Mouse (Mus musculus) liver, embryonic 12.5 days (tissue): ENCODE measurements at regions not wholly inside any gene's neighbourhood (a gene's known extent, or its start where the extent isn't known, plus 50 kb on each side); places are given as distances from the start of the nearest gene placed in this dataset.

Experiments used
- ATAC-seq: fragments of 200-750 bp; cut with Nextera tagmentation; 2 replicates; pipeline ENCODE4 v1.8.0; 2017; ENCODE audit warnings: moderate number of reproducible peaks, mild to moderate bottlenecking, moderate library complexity
- H3K27ac ChIP-seq: fragments of 300-500 bp; sonication (generic); 2 replicates; pipeline ENCODE4 v1.5.1; 2016; ENCODE audit warnings: mild to moderate bottlenecking
- H3K27me3 ChIP-seq: fragments of 300-500 bp; sonication (generic); replicated peaks from 2 replicates; pipeline ENCODE4 v1.6.1; 2016; ENCODE audit warnings: mild to moderate bottlenecking, moderate library complexity
- H3K36me3 ChIP-seq: fragments of 300-500 bp; sonication (generic); 2 replicates; pipeline ENCODE4 v1.6.1; 2016; ENCODE audit warnings: mild to moderate bottlenecking, moderate library complexity
- H3K4me1 ChIP-seq: fragments of 300-500 bp; sonication (generic); 2 replicates; pipeline ENCODE4 v1.6.1; 2016
- H3K4me2 ChIP-seq: fragments of 300-500 bp; sonication (generic); 2 replicates; pipeline ENCODE4 v1.6.1; 2016; ENCODE audit warnings: mild to moderate bottlenecking, moderate library complexity
- H3K4me3 ChIP-seq: fragments of 300-500 bp; sonication (generic); 2 replicates; pipeline ENCODE4 v1.5.1; 2016; ENCODE audit warnings: mild to moderate bottlenecking, moderate library complexity
- H3K9ac ChIP-seq: fragments of 300-500 bp; sonication (generic); 2 replicates; pipeline ENCODE4 v1.6.1; 2016; ENCODE audit warnings: mild to moderate bottlenecking, moderate library complexity
- H3K9me3 ChIP-seq: fragments of 300-500 bp; sonication (generic); replicated peaks from 2 replicates; pipeline ENCODE4 v1.6.1; 2016; ENCODE audit warnings: mild to moderate bottlenecking, moderate library complexity
- WGBS: fragments of 180-500 bp; shearing (Covaris S2); methylation state at CpG from one replicate; pipeline ENCODE4 v1.1.7; 2016; ENCODE audit not compliant: insufficient replicate concordance; 5-methylcytosine and 5-hydroxymethylcytosine counted together

GRCm38 (mm10) chr8:115766218-115766898 lies 58.8 kb upstream of the Maf start:
- Histone ChIP-seq H3K9ac (no peak overlapping the region), H3K4me3 (no peak overlapping the region), H3K4me1 (no peaks in the 10 kb centered on the region), H3K36me3 (no peaks in the 10 kb centered on the region), H3K27me3 (no peaks in the 10 kb centered on the region), H3K4me2 (no peak overlapping the region), H3K27ac (no peak overlapping the region), H3K9me3 (no peaks in the 10 kb centered on the region)
- 32% methylated on average over 9 of the region's 9 CpGs for WGBS
- ATAC-seq: no peak

GRCm38 (mm10) chr8:115764551-115764950 lies 57.0 kb upstream of the Maf start:
- WGBS: 63% methylated on average over 4 of the region's 4 CpGs
- no peaks in the 10 kb centered on the region for H3K9me3 ChIP-seq
- H3K27me3 ChIP-seq: no peaks in the 10 kb centered on the region
- H3K9ac ChIP-seq: no peak overlapping the region
- no peaks in the 10 kb centered on the region for H3K36me3 ChIP-seq
- H3K4me3 ChIP-seq: no peak overlapping the region
- H3K4me1 ChIP-seq: no peaks in the 10 kb centered on the region
- H3K4me2 ChIP-seq: no peak overlapping the region
- no peak for ATAC-seq
- H3K27ac ChIP-seq: no peak overlapping the region

- no peaks in the 10 kb centered on the region for H3K4me1 ChIP-seq
- H3K36me3 ChIP-seq: no peaks in the 10 kb centered on the region
- no peak overlapping the region for H3K9ac ChIP-seq
- H3K27ac ChIP-seq: no peak overlapping the region
- no peaks in the 10 kb centered on the region for H3K27me3 ChIP-seq
- no peak for ATAC-seq
- no peak overlapping the region for H3K4me3 ChIP-seq
- no peak overlapping the region for H3K4me2 ChIP-seq
- 71% methylated on average over 1 of the region's 1 CpGs for WGBS
- H3K9me3 ChIP-seq: no peaks in the 10 kb centered on the region
Observed at GRCm38 (mm10) chr8:115758011-115758410, 50.4 kb upstream of the Maf start.
